Mouse (Mus musculus) liver, adult 2 months (tissue): Measurements from ENCODE around the gene Zc3h10. TPM values are rescaled to one million over a fixed set of nuclear protein-coding genes. Genes with fewer than 3 reads are reported as not detected.
A peak's percentile ranks its signal among the peaks of the same experiment; 100 is the strongest.

Experiments
- DNase-seq: peaks from one replicate; pipeline ENCODE4 v3.0.0-alpha.2; 2011; ENCODE audit warnings: low read depth, low spot score; ENCODE audit errors: extremely low read depth
- H3K27ac ChIP-seq: fragments of 200-500 bp; replicated peaks from 2 replicates; pipeline ENCODE4 v1.5.1; 2012; ENCODE audit warnings: low read depth, mild to moderate bottlenecking, control low read depth, inconsistent platforms, low read length; ENCODE audit not compliant: insufficient read depth
- H3K27me3 ChIP-seq: fragments of 200-500 bp; 2 replicates; pipeline ENCODE4 v1.6.1; 2012; ENCODE audit warnings: mild to moderate bottlenecking, moderate library complexity, low read length, inconsistent platforms; ENCODE audit not compliant: control insufficient read depth, insufficient read depth
- H3K36me3 ChIP-seq: fragments of 200-500 bp; 2 replicates; pipeline ENCODE4 v1.6.1; 2012; ENCODE audit warnings: low read length, inconsistent platforms; ENCODE audit not compliant: control insufficient read depth, insufficient read depth
- H3K4me1 ChIP-seq: fragments of 200-500 bp; 2 replicates; pipeline ENCODE4 v1.6.1; 2011; ENCODE audit warnings: low read length; ENCODE audit not compliant: control insufficient read depth, insufficient read depth
- H3K4me3 ChIP-seq: fragments of 200-500 bp; 2 replicates; pipeline ENCODE4 v1.5.1; 2011; ENCODE audit warnings: low read depth, mild to moderate bottlenecking, control low read depth, low read length, moderate library complexity; ENCODE audit not compliant: insufficient read depth
- H3K79me2 ChIP-seq: fragments of 200-500 bp; 2 replicates; pipeline ENCODE4 v1.6.1; 2012; ENCODE audit warnings: inconsistent platforms, mild to moderate bottlenecking, low read length, moderate library complexity; ENCODE audit not compliant: control insufficient read depth, insufficient read depth
- H3K9ac ChIP-seq: fragments of 200-500 bp; 2 replicates; pipeline ENCODE4 v1.6.1; 2012; ENCODE audit warnings: low read depth, mild to moderate bottlenecking, control low read depth, inconsistent platforms, low read length
- CTCF ChIP-seq: fragments of 200-500 bp; IDR thresholded peaks from 2 replicates; pipeline ENCODE4 v1.5.1; 2011; ENCODE audit warnings: low read depth, low read length, control low read depth
- POLR2A ChIP-seq: fragments of 200-500 bp; IDR thresholded peaks from 2 replicates; pipeline ENCODE4 v1.6.1; 2011; ENCODE audit warnings: low read length, control low read depth; ENCODE audit not compliant: insufficient read depth; ENCODE audit errors: extremely low read depth
- WGBS: fragments of 180-500 bp; shearing (Covaris S2); methylation state at CpG from one replicate; pipeline ENCODE4 v1.1.7; 2018; 5-methylcytosine and 5-hydroxymethylcytosine counted together
- polyA plus RNA-seq: library from polyadenylated mRNA; depleted of rRNA; stranded (reverse); fragments of >200 nt; gene quantifications from 2 replicates; pipeline ENCODE4 v1.2.3, GENCODE M21; 2012
- total RNA-seq: library from RNA; depleted of rRNA; stranded (reverse); fragments of >200 nt; gene quantifications from 2 replicates; pipeline ENCODE4 v1.2.3, GENCODE M21; 2014

Gene Zc3h10
- total and polyA plus RNA-seq, 2 experiments: 3.2 to 8.1 TPM

- DNase-seq: peak; percentile 94
- 4% methylated on average over 23 of the region's 23 CpGs for WGBS
- peak overlapping the region; percentile 97 for H3K27ac ChIP-seq
These were observed 41.3 kb upstream of the Zc3h10 start for GRCm38 (mm10) chr10:128588775-128589463.

GRCm38 (mm10) chr10:128588136-128588535 is 40.6 kb upstream of the Zc3h10 start:
- H3K4me3 ChIP-seq: peak overlapping the region; percentile 90
- WGBS: 29% methylated on average over 1 of the region's 1 CpGs
- peaks cover 10% of the 10 kb centered on the region for H3K4me1 ChIP-seq
- no peaks in the 10 kb centered on the region for H3K27me3 ChIP-seq
- H3K27ac ChIP-seq: peak overlapping the region; percentile 97
- H3K9ac ChIP-seq: peak overlapping the region; percentile 71
- peaks cover 17% of the 10 kb centered on the region for H3K36me3 ChIP-seq
- peaks cover 14% of the 10 kb centered on the region; the same call in 1 of the 2 replicates for H3K79me2 ChIP-seq
- TF ChIP-seq POLR2A: no peak
- no peak for TF ChIP-seq CTCF
- peak; percentile 63 for DNase-seq

More at GRCm38 (mm10) chr10:128588775-128589463, 41.3 kb upstream of the Zc3h10 start:
- no peaks in the 10 kb centered on the region for H3K27me3 ChIP-seq
- H3K79me2 ChIP-seq: peaks cover 14% of the 10 kb centered on the region; the same call in 1 of the 2 replicates
- H3K4me1 ChIP-seq: peaks cover 10% of the 10 kb centered on the region
- TF ChIP-seq POLR2A (0 out of 2 replicates have a peak, but pooled peaks have one; percentile 37), CTCF (no peak)
- peak overlapping the region; percentile 90 for H3K4me3 ChIP-seq
- H3K9ac ChIP-seq: peak overlapping the region; percentile 87
- H3K36me3 ChIP-seq: peaks cover 13% of the 10 kb centered on the region

GRCm38 (mm10) chr10:128587697-128588096 is 40.1 kb upstream of the Zc3h10 start:
- TF ChIP-seq CTCF (peak; percentile 7; the same call in 1 of the 2 replicates), POLR2A (peak; percentile 65; the same call in 1 of the 2 replicates)
- 9% methylated on average over 8 of the region's 8 CpGs for WGBS
- Histone ChIP-seq H3K4me1 (peaks cover 10% of the 10 kb centered on the region), H3K9ac (peak overlapping the region; percentile 71), H3K27ac (peak overlapping the region; percentile 97), H3K4me3 (peak overlapping the region; percentile 90), H3K36me3 (peaks cover 21% of the 10 kb centered on the region), H3K79me2 (peaks cover 14% of the 10 kb centered on the region; the same call in 1 of the 2 replicates), H3K27me3 (no peaks in the 10 kb centered on the region)
- peak; percentile 97 for DNase-seq

GRCm38 (mm10) chr10:128587120-128587519 is 39.5 kb upstream of the Zc3h10 start:
- Histone ChIP-seq H3K4me1 (peaks cover 10% of the 10 kb centered on the region), H3K36me3 (peaks cover 25% of the 10 kb centered on the region), H3K79me2 (peaks cover 14% of the 10 kb centered on the region; the same call in 1 of the 2 replicates), H3K9ac (peak overlapping the region; percentile 71), H3K27ac (peak overlapping the region; percentile 97), H3K27me3 (no peaks in the 10 kb centered on the region), H3K4me3 (peak overlapping the region; percentile 90)
- no peak for DNase-seq
- TF ChIP-seq POLR2A: no peak
- no peak for TF ChIP-seq CTCF
- WGBS: 30% methylated on average over 4 of the region's 4 CpGs

GRCm38 (mm10) chr10:128586546-128586945 is 39.0 kb upstream of the Zc3h10 start:
- H3K4me1 ChIP-seq: peaks cover 10% of the 10 kb centered on the region
- H3K9ac ChIP-seq: peak overlapping the region; percentile 71
- TF ChIP-seq CTCF (no peak), POLR2A (no peak)
- WGBS: 6% methylated on average over 1 of the region's 1 CpGs
- H3K36me3 ChIP-seq: peaks cover 31% of the 10 kb centered on the region
- H3K27ac ChIP-seq: peak overlapping the region; percentile 97
- no peaks in the 10 kb centered on the region for H3K27me3 ChIP-seq
- no peak for DNase-seq
- peak overlapping the region; percentile 2; the same call in 1 of the 2 replicates for H3K4me3 ChIP-seq
- H3K79me2 ChIP-seq: peaks cover 14% of the 10 kb centered on the region; the same call in 1 of the 2 replicates
